Mouse (Mus musculus) kidney, adult 2 months (tissue): Measurements from ENCODE around the gene Slc30a3.

Experiments used
- CTCF ChIP-seq: fragments of 200-500 bp; conservative IDR thresholded peaks from 2 replicates; pipeline ENCODE4 v1.5.1; 2011; ENCODE audit warnings: low read depth, mild to moderate bottlenecking, control low read depth, low read length, moderate library complexity, mixed read lengths; ENCODE audit not compliant: insufficient read depth, insufficient read length
- POLR2A ChIP-seq: fragments of 200-500 bp; IDR thresholded peaks from one replicate; pipeline ENCODE4 v1.6.1; 2011; ENCODE audit warnings: low read depth, low read length, control low read depth

DNA sequence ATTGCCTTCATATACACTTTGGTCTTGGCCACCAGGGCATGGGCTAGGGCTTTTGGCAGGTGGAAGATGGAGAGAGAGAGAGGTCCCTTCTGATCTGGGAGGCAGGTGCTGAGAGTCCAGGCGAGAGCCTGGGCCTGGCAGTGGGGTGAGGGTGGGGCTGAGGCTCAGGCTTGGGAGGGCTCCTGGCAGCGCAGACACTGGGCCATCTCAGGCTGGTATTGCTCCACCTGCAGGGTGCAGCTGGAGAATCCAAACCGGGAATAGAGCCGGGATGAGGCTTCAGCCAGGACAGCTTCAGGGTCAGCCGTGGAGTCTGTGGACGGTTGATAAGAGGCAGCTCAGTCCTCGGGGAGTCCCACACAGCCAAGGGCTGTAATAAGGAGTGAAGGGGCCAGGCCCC is 21.4 kb downstream of the Slc30a3 start:
- TF ChIP-seq CTCF, result no peak
- no peak for TF ChIP-seq POLR2A
